Mouse (Mus musculus) MEL (cell line): ENCODE measurements around the gene Wars. TPM values are rescaled to one million over a fixed set of nuclear protein-coding genes. Genes with fewer than 3 reads are reported as not detected.

ENCODE experiments used
- DNase-seq: peaks from one replicate; pipeline ENCODE4 v3.0.0; 2011; ENCODE audit warnings: low read depth, low spot score
- H3K27ac ChIP-seq: 2 replicates; pipeline ENCODE4 v1.5.1; 2012; ENCODE audit warnings: low read depth, mild to moderate bottlenecking, control low read depth, low read length, moderate library complexity; ENCODE audit not compliant: control insufficient read depth
- H3K27me3 ChIP-seq, 2 experiments: fragments of 150-350 bp in 1 of 2; sonication (generic) in 1 of 2; 2 replicates each; pipeline ENCODE4 v1.6.1; 2012; ENCODE audit warnings: low read length in 2 of 2, mild to moderate bottlenecking in 2 of 2, improper control_type of control experiment in 1 of 2, moderate library complexity in 1 of 2; ENCODE audit not compliant: insufficient read depth in 2 of 2, control insufficient read depth in 1 of 2
- H3K36me3 ChIP-seq, 2 experiments: 2 replicates each; pipeline ENCODE4 v1.6.1; 2012 to 2014; ENCODE audit warnings: low read length in 2 of 2, improper control_type of control experiment in 1 of 2, inconsistent platforms in 1 of 2, mild to moderate bottlenecking in 1 of 2; ENCODE audit not compliant: insufficient read depth in 2 of 2, control insufficient read depth in 1 of 2
- H3K4me1 ChIP-seq, 2 experiments: fragments of 150-350 bp in 1 of 2; sonication (generic) in 1 of 2; 2 replicates each; pipeline ENCODE4 v1.6.1; 2012; ENCODE audit warnings: low read length in 2 of 2, improper control_type of control experiment in 1 of 2, mild to moderate bottlenecking in 1 of 2; ENCODE audit not compliant: insufficient read depth in 2 of 2, control insufficient read depth in 1 of 2
- H3K4me3 ChIP-seq, 2 experiments: fragments of 150-350 bp in 1 of 2; sonication (generic) in 1 of 2; 2 replicates each; pipeline ENCODE4 v1.5.1; 2012; ENCODE audit warnings: low read depth in 2 of 2, low read length in 2 of 2, mild to moderate bottlenecking in 2 of 2, moderate library complexity in 2 of 2, control low read depth in 1 of 2, improper control_type of control experiment in 1 of 2; ENCODE audit not compliant: control insufficient read depth in 1 of 2, insufficient read depth in 1 of 2
- H3K79me2 ChIP-seq: 2 replicates; pipeline ENCODE4 v1.6.1; 2012; ENCODE audit warnings: mild to moderate bottlenecking, low read length, moderate library complexity; ENCODE audit not compliant: control insufficient read depth, poor library complexity, insufficient read depth
- H3K9ac ChIP-seq: 2 replicates; pipeline ENCODE4 v1.6.1; 2012; ENCODE audit warnings: low read depth, mild to moderate bottlenecking, control low read depth, low read length, moderate library complexity; ENCODE audit not compliant: control insufficient read depth, poor library complexity, severe bottlenecking
- H3K9me3 ChIP-seq: fragments of 150-350 bp; sonication (generic); replicated peaks from 2 replicates; pipeline ENCODE4 v1.6.1; 2012; ENCODE audit warnings: mild to moderate bottlenecking, low read length, improper control_type of control experiment, moderate library complexity; ENCODE audit not compliant: insufficient read depth
- BHLHE40 ChIP-seq: IDR thresholded peaks from 2 replicates; pipeline ENCODE4 v1.6.1; 2012; ENCODE audit warnings: low read depth, mild to moderate bottlenecking, inconsistent platforms, low read length, improper control_type of control experiment, borderline replicate concordance
- ETS1 ChIP-seq: IDR thresholded peaks from 2 replicates; pipeline ENCODE4 v1.6.1; 2012; ENCODE audit warnings: low read depth, mild to moderate bottlenecking, inconsistent platforms, low read length, improper control_type of control experiment, moderate library complexity
- GABPA ChIP-seq: IDR thresholded peaks from 2 replicates; pipeline ENCODE4 v1.6.1; 2012; ENCODE audit warnings: low read depth, mild to moderate bottlenecking, inconsistent platforms, low read length, improper control_type of control experiment, moderate library complexity
- HCFC1 ChIP-seq: IDR thresholded peaks from 2 replicates; pipeline ENCODE4 v1.6.1; 2012; ENCODE audit warnings: low read depth, mild to moderate bottlenecking, inconsistent platforms, low read length, improper control_type of control experiment, moderate library complexity
- JUND ChIP-seq: IDR thresholded peaks from 2 replicates; pipeline ENCODE4 v1.6.1; 2011; ENCODE audit warnings: low read depth, mild to moderate bottlenecking, improper control_type of control experiment, low read length
- MAX ChIP-seq: IDR thresholded peaks from 2 replicates; pipeline ENCODE4 v1.6.1; 2011; ENCODE audit warnings: low read length, improper control_type of control experiment
- POLR2A ChIP-seq, 2 experiments: IDR thresholded peaks; 2 replicates each; pipeline ENCODE4 v1.6.1; 2011 to 2012; ENCODE audit warnings: low read length in 2 of 2, mild to moderate bottlenecking in 2 of 2, control low read depth in 1 of 2, improper control_type of control experiment in 1 of 2, low read depth in 1 of 2, moderate library complexity in 1 of 2; ENCODE audit not compliant: control insufficient read depth in 1 of 2, insufficient read depth in 1 of 2, poor library complexity in 1 of 2
- POLR2AphosphoS2 ChIP-seq: IDR thresholded peaks from 2 replicates; pipeline ENCODE4 v1.6.1; 2011; ENCODE audit warnings: low read length, improper control_type of control experiment
- POLR2AphosphoS5 ChIP-seq: IDR thresholded peaks from 2 replicates; pipeline ENCODE4 v1.6.1; 2012; ENCODE audit warnings: low read depth, borderline replicate concordance, mild to moderate bottlenecking, inconsistent platforms, low read length, moderate library complexity, mixed read lengths
- RAD21 ChIP-seq: IDR thresholded peaks from 2 replicates; pipeline ENCODE4 v1.6.1; 2011; ENCODE audit warnings: mild to moderate bottlenecking, low read depth, low read length, improper control_type of control experiment
- SIN3A ChIP-seq: IDR thresholded peaks from 2 replicates; pipeline ENCODE4 v1.6.1; 2012; ENCODE audit warnings: low read length, improper control_type of control experiment, inconsistent platforms
- SMC3 ChIP-seq: IDR thresholded peaks from 2 replicates; pipeline ENCODE4 v1.6.1; 2011; ENCODE audit warnings: low read depth, low read length, improper control_type of control experiment
- TAL1 ChIP-seq: IDR thresholded peaks from 2 replicates; pipeline ENCODE4 v1.6.1; 2012; ENCODE audit warnings: mild to moderate bottlenecking, inconsistent platforms, low read length, moderate library complexity, mixed read lengths
- TCF12 ChIP-seq: IDR thresholded peaks from 2 replicates; pipeline ENCODE4 v1.6.1; 2014; ENCODE audit warnings: low read depth, mild to moderate bottlenecking, inconsistent platforms, low read length, improper control_type of control experiment, moderate library complexity
- UBTF ChIP-seq: IDR thresholded peaks from 2 replicates; pipeline ENCODE4 v1.6.1; 2012; ENCODE audit warnings: low read depth, mild to moderate bottlenecking, inconsistent platforms, low read length, improper control_type of control experiment, moderate library complexity, borderline replicate concordance; ENCODE audit not compliant: insufficient read depth
- USF2 ChIP-seq, 2 experiments: IDR thresholded peaks; 2 replicates each; pipeline ENCODE4 v1.6.1; 2011 to 2012; ENCODE audit warnings: improper control_type of control experiment in 2 of 2, low read length in 2 of 2, borderline replicate concordance in 1 of 2, inconsistent platforms in 1 of 2, low read depth in 1 of 2, mild to moderate bottlenecking in 1 of 2; ENCODE audit not compliant: insufficient read depth in 1 of 2
- ZC3H11A ChIP-seq: IDR thresholded peaks from 2 replicates; pipeline ENCODE4 v1.6.1; 2012; ENCODE audit warnings: low read depth, mild to moderate bottlenecking, inconsistent platforms, low read length, improper control_type of control experiment
- ZMIZ1 ChIP-seq: IDR thresholded peaks from 2 replicates; pipeline ENCODE4 v1.6.1; 2012; ENCODE audit warnings: low read depth, mild to moderate bottlenecking, inconsistent platforms, low read length, improper control_type of control experiment, moderate library complexity
- ZNF384 ChIP-seq: IDR thresholded peaks from 2 replicates; pipeline ENCODE4 v1.6.1; 2012; ENCODE audit warnings: low read depth, mild to moderate bottlenecking, inconsistent platforms, low read length, improper control_type of control experiment
- polyA plus RNA-seq, 2 experiments: library from polyadenylated mRNA; stranded (reverse) in 1 of 2; unstranded in 1 of 2; fragments of >175 nt in 1 of 2; fragments of >200 nt in 1 of 2; gene quantifications; 2 replicates each; pipeline versions ENCODE4 v1.2.1 to v1.2.4; 2012; ENCODE audit warnings: low replicate concordance in 2 of 2, low read depth in 1 of 2; ENCODE audit not compliant: insufficient read length in 2 of 2, insufficient read depth in 1 of 2, missing spikeins in 1 of 2
- total RNA-seq: library from RNA; depleted of rRNA; stranded (reverse); fragments of 300-350 nt; gene quantifications from 2 replicates; pipeline ENCODE4 v1.2.3, GENCODE M21; 2012

Wars gene
- total and polyA plus RNA-seq, 3 experiments = 85.7 to 836 (median 98.4) TPM

DNA sequence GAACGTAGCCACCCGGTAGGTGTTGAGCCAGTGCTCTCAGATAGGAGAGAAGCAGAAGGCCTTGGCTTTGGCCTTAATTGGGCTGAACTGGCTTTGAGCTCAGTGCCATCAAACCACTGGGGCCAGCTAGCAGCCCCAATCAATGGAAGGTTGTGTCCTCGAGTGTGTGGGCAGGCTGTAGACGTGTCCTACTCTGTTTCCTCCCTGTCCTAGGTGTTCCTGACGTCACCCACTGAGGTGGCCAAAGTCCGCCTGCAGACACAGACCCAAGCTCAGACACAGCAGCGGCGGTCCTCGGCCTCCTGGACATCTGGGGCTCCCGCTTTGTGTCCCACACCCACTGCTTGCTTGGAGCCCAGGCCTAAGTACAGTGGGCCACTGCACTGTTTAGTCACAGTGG lies 38.9 kb downstream of the Wars start:
- Histone ChIP-seq H3K4me3 (no peak overlapping the region), H3K4me1 (no peaks in the 10 kb centered on the region), H3K27me3 (no peaks in the 10 kb centered on the region), H3K9ac (no peak overlapping the region)
- TF ChIP-seq RAD21 (no peak), UBTF (no peak), ZNF384 (no peak), TAL1 (no peak), ZC3H11A (no peak), JUND (no peak), ZMIZ1 (no peak), POLR2AphosphoS5 (no peak)
- TF ChIP-seq, all 39 proteins: peak for 0
- DNase-seq = no peak
- H3K36me3 ChIP-seq = no peaks in the 10 kb centered on the region
- H3K79me2 ChIP-seq = no peaks in the 10 kb centered on the region
- H3K9me3 ChIP-seq = no peaks in the 10 kb centered on the region
- H3K27ac ChIP-seq = no peak overlapping the region

DNA sequence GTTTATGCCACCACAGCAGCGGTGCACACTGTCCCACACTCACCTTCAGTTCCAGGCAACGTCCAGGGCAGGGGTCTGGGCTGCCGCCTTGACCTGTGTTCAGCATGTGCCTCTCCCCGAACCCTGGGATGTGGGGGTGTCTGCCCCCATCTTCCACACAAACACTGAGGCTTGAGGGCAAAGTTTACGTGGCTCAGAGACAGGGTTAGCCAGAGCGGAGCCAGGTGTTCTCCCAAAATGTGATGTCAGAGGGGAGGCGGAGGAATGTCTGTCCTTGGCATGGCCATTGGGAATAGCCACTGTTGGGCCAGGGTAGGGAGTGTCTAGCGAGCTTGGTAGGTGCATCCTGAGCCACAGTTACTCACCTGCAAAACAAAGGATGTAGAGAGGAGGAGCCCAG lies 41.2 kb downstream of the Wars start:
- no peak overlapping the region for H3K9ac ChIP-seq
- no peaks in the 10 kb centered on the region for H3K79me2 ChIP-seq
- no peak overlapping the region for H3K27ac ChIP-seq
- H3K4me1 ChIP-seq = no peaks in the 10 kb centered on the region
- H3K27me3 ChIP-seq = no peaks in the 10 kb centered on the region
- H3K36me3 ChIP-seq = no peaks in the 10 kb centered on the region
- TF ChIP-seq ETS1 = no peak
- no peak for TF ChIP-seq UBTF
- TF ChIP-seq POLR2A (IDR thresholded peaks at IDR 0.05; ENCODE audit: control insufficient read depth in 1 of 2, insufficient read depth in 1 of 2, low read depth in 1 of 2, low read length in 2 of 2, poor library complexity in 1 of 2) = no peak
- TF ChIP-seq ZC3H11A = no peak
- no peak for TF ChIP-seq ZMIZ1
- no peak for TF ChIP-seq GABPA
- TF ChIP-seq MAX = no peak
- TF ChIP-seq POLR2AphosphoS2 = no peak
- TF ChIP-seq RAD21 = no peak
- no peak for TF ChIP-seq USF2 (IDR thresholded peaks at IDR 0.05; ENCODE audit: borderline replicate concordance in 1 of 2, insufficient read depth in 1 of 2, low read depth in 1 of 2, low read length in 2 of 2)
- no peak for TF ChIP-seq POLR2AphosphoS5
- no peak for TF ChIP-seq TCF12
- TF ChIP-seq SIN3A = no peak
- no peak for TF ChIP-seq SMC3
- no peak for TF ChIP-seq HCFC1
- no peak for TF ChIP-seq BHLHE40
- H3K9me3 ChIP-seq = no peaks in the 10 kb centered on the region
- no peak for DNase-seq
- H3K4me3 ChIP-seq = no peak overlapping the region
